Mouse (Mus musculus) midbrain, embryonic 15.5 days (tissue): ENCODE measurements around the gene Aox4. TPM values are rescaled to one million over a fixed set of nuclear protein-coding genes. Genes with fewer than 3 reads are reported as not detected.

Source experiments
- ATAC-seq: fragments of 200-750 bp; cut with Nextera tagmentation; replicated peaks from 2 replicates; pipeline ENCODE4 v1.8.0; 2017; ENCODE audit warnings: moderate TSS enrichment
- H3K27ac ChIP-seq: fragments of 300-500 bp; sonication (generic); 2 replicates; pipeline ENCODE4 v1.5.1; 2015; ENCODE audit warnings: mild to moderate bottlenecking, inconsistent platforms
- H3K27me3 ChIP-seq: fragments of 300-500 bp; sonication (generic); replicated peaks from 2 replicates; pipeline ENCODE4 v1.6.1; 2015; ENCODE audit warnings: inconsistent platforms
- H3K36me3 ChIP-seq: fragments of 300-500 bp; sonication (generic); replicated peaks from 2 replicates; pipeline ENCODE4 v1.6.1; 2015; ENCODE audit warnings: inconsistent platforms
- H3K4me1 ChIP-seq: fragments of 300-500 bp; sonication (generic); 2 replicates; pipeline ENCODE4 v1.6.1; 2015; ENCODE audit warnings: inconsistent platforms
- H3K4me2 ChIP-seq: fragments of 300-500 bp; sonication (generic); 2 replicates; pipeline ENCODE4 v1.6.1; 2015; ENCODE audit warnings: inconsistent platforms, mild to moderate bottlenecking, moderate library complexity
- H3K4me3 ChIP-seq: fragments of 300-500 bp; sonication (generic); 2 replicates; pipeline ENCODE4 v1.5.1; 2015; ENCODE audit warnings: mild to moderate bottlenecking, inconsistent platforms
- H3K9ac ChIP-seq: fragments of 300-500 bp; sonication (generic); 2 replicates; pipeline ENCODE4 v1.6.1; 2015; ENCODE audit warnings: mild to moderate bottlenecking, inconsistent platforms
- H3K9me3 ChIP-seq: fragments of 300-500 bp; sonication (generic); 2 replicates; pipeline ENCODE4 v1.6.1; 2016; ENCODE audit warnings: inconsistent platforms
- WGBS: fragments of 180-500 bp; shearing (Covaris S2); methylation state at CpG from one replicate; pipeline ENCODE4 v1.1.7; 2015; ENCODE audit warnings: mixed read lengths; 5-methylcytosine and 5-hydroxymethylcytosine counted together
- polyA plus RNA-seq: library from polyadenylated mRNA; unstranded; fragments of >200 nt; fragmentation: Nextera tagmentation; extraction: Ambion mirVana; gene quantifications from 2 replicates; pipeline ENCODE4 v1.2.1, GENCODE M21; 2015

The Aox4 gene
- polyA plus RNA-seq, 1 experiment from 2014 or later: 0.34 TPM

DNA sequence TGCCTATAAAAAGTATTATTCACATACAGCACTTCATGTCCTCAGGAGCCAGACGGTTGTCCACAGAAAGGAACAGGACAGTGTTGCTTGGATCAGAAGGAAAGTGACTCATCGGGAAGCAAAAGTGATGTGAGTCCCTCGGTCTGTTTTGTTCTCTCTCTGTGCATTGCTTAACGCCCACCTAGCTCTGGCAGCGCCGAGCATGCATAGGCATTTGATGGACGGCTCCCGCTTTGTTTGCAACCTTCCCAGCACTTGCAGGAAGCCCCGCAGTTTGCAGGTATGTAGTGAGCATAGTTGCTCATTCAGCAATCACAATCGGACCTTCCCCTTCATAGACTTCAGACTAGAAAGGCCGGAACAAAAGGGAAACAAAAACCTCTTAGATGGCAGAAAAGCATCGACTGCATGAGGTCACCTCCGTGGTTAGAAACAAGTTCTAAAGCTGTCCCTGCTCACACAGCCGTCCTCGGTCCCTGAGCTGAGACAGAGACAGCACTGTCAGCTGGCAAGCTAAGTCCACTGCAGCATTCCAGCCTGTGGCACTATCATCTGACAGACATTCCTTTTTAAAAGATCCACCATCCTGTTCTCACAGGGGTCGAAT, 79.8 kb downstream of the Aox4 start:
- no peak overlapping the region for H3K4me2 ChIP-seq
- no peaks in the 10 kb centered on the region for H3K36me3 ChIP-seq
- no peak overlapping the region for H3K27ac ChIP-seq
- no peak overlapping the region for H3K4me3 ChIP-seq
- H3K9ac ChIP-seq: no peak overlapping the region
- no peaks in the 10 kb centered on the region for H3K4me1 ChIP-seq
- ATAC-seq: no peak
- no peaks in the 10 kb centered on the region for H3K9me3 ChIP-seq
- H3K27me3 ChIP-seq: no peaks in the 10 kb centered on the region
- 32% methylated on average over 16 of the region's 16 CpGs for WGBS

DNA sequence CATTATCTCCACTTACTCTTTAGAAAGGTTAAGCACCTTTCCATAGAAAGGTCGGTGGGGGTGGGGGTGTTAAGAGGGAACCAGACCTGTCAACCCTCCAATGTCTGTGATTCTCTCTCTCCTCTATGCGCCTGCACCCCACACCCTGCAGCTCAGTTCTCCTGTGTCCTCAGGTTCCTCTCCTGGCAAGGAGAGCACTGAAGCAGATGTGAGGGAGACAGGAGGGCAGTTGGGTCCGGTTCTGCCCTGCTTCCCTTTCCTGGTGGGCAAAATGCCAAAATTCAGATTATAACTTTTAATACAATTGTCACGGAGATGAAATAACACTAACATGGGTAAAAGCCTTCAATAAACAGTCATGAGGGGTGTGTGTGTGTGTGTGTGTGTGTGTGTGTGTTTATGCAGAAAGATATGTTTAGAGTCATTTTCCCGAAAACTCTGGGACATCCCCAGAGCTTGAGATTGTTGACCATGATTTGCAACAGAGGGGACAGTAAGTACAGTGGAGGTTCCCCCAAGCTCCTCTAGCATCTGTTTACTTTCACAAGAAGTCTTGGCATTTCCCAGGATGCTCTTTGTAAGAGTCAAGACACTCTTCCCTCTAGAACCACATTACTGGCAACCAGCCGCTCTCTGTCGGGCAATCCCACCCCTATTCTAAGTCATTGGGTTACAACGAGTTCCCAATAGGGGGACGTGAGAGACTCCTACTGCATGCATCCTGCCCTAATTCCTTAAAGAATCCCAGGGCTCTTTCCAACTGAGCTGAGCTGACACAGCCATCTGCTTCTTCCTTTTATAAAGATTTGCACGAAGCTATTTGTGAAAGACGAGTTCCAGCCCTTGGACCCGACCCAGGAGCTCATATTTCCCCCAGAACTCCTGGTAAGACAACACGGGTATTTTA, 81.5 kb downstream of the Aox4 start:
- Histone ChIP-seq H3K9ac (no peak overlapping the region), H3K36me3 (no peaks in the 10 kb centered on the region), H3K27ac (no peak overlapping the region), H3K9me3 (no peaks in the 10 kb centered on the region), H3K4me2 (no peak overlapping the region), H3K27me3 (no peaks in the 10 kb centered on the region), H3K4me3 (no peak overlapping the region), H3K4me1 (no peaks in the 10 kb centered on the region)
- WGBS: 61% methylated on average over 13 of the region's 13 CpGs
- no peak for ATAC-seq

DNA sequence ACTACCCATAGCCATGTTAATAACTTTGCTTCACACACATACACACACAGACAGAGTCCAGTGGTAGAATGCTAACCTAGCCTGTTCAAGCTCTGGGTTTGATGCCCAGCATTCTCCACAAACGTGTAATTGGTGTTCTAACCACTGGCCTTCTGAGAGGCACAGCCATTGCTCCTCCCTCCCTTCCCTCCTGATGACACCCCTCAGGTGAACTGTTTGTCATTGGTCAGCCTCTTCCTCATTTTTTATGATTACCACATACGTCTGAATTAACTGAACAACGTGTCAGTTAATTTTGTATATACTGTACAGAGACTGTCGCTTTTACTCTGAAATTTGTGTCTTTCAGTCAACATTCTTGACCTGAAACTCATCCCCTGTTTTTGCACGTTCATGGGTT, 84.5 kb downstream of the Aox4 start:
- Histone ChIP-seq H3K4me1 (no peaks in the 10 kb centered on the region), H3K4me2 (no peak overlapping the region), H3K9me3 (no peaks in the 10 kb centered on the region), H3K27ac (no peak overlapping the region), H3K9ac (no peak overlapping the region), H3K27me3 (no peaks in the 10 kb centered on the region), H3K36me3 (no peaks in the 10 kb centered on the region), H3K4me3 (no peak overlapping the region)
- no peak for ATAC-seq
- 83% methylated on average over 5 of the region's 5 CpGs for WGBS

DNA sequence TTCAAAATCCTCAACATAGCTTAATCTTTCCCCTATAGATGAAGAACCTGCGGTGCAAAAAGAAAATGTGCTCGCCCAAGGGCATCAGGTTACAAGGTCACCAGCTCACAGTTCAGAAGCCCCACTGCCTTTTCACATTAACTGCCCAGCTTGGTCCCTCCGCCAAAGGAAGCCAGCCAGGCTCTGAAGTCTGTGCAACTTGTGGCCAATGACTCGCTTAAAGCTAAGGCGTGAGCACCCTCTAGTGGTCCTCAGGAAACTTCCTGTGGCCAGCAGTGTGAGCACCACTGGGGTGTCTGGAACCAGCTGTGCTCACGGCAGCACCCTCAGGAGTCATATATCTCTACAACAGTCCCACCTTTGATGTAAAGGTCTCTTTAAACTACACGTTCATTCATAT, 86.1 kb downstream of the Aox4 start:
- Histone ChIP-seq H3K27ac (no peak overlapping the region), H3K4me3 (no peak overlapping the region), H3K4me2 (no peak overlapping the region), H3K27me3 (no peaks in the 10 kb centered on the region), H3K9ac (no peak overlapping the region), H3K9me3 (no peaks in the 10 kb centered on the region), H3K36me3 (no peaks in the 10 kb centered on the region), H3K4me1 (no peaks in the 10 kb centered on the region)
- WGBS: 5% methylated on average over 7 of the region's 7 CpGs
- ATAC-seq: peak; percentile 91

DNA sequence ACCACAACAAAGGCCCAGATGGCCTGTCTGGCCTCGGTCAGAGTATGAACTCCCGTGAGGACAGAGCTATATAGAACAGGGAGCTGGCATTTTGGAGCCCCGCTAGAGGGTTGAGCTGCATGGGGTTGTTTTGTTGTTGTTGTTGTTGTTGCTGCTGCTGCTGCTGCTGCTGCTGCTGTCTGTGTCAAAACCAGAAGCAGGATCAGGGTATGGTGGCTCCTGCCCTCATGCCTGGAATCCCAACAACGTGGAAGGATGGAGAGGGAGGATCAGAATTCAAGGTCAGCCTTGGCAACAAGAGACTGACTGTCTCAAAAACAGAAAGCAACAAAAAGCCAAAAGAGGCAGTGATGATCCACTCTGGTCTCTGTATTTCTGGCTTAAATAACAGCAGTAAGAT, 86.6 kb downstream of the Aox4 start:
- no peak for ATAC-seq
- WGBS: 60% methylated on average over 4 of the region's 4 CpGs
- no peak overlapping the region for H3K4me3 ChIP-seq
- no peak overlapping the region for H3K27ac ChIP-seq
- no peak overlapping the region for H3K9ac ChIP-seq
- H3K4me1 ChIP-seq: no peaks in the 10 kb centered on the region
- H3K27me3 ChIP-seq: no peaks in the 10 kb centered on the region
- H3K4me2 ChIP-seq: no peak overlapping the region
- H3K9me3 ChIP-seq: no peaks in the 10 kb centered on the region
- no peaks in the 10 kb centered on the region for H3K36me3 ChIP-seq

DNA sequence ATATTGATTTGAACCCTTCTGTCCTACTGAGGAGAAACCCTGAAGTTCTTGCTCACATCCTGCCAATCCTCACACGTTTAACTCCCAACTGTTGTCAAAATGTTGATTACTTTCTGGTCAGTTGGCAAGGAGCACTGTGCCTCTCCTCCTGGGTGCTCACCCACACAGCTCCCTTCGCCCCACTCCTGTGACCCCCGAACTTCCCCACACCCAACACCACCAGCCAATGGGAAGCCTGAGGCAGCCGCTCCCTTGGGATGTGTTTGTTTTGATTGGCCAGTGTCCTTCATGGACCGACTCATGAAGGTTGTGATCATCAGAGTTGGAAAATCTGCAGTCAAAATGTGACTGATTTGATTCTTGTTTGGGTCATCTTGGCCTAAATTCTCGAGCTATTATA, 88.2 kb downstream of the Aox4 start:
- no peak for ATAC-seq
- H3K4me1 ChIP-seq: no peaks in the 10 kb centered on the region
- no peaks in the 10 kb centered on the region for H3K9me3 ChIP-seq
- H3K4me2 ChIP-seq: no peak overlapping the region
- no peaks in the 10 kb centered on the region for H3K27me3 ChIP-seq
- 78% methylated on average over 6 of the region's 6 CpGs for WGBS
- H3K9ac ChIP-seq: no peak overlapping the region
- no peak overlapping the region for H3K4me3 ChIP-seq
- no peak overlapping the region for H3K27ac ChIP-seq
- no peaks in the 10 kb centered on the region for H3K36me3 ChIP-seq

DNA sequence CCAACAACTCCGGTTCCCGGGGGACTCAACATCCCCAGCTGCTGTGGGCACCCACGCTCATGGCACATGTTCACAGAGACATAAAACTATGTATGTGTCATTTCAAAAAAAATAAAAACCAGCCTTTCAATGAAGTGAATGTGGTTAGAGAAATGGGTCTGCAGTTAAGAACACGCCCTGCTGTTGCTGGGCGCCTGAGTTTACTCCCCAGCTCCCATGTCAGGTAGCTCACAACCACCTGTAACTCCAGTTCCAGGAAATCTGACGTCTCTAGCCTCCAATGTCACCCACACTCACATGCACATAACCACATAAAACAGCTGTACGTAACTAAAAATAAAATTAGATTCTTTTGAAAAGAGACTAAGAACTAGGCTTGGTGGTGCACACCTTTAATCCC, 90.9 kb downstream of the Aox4 start:
- Histone ChIP-seq H3K4me2 (no peak overlapping the region), H3K9ac (no peak overlapping the region), H3K27ac (no peak overlapping the region), H3K9me3 (no peaks in the 10 kb centered on the region), H3K4me1 (no peaks in the 10 kb centered on the region), H3K4me3 (no peak overlapping the region), H3K36me3 (no peaks in the 10 kb centered on the region), H3K27me3 (no peaks in the 10 kb centered on the region)
- 93% methylated on average over 7 of the region's 7 CpGs for WGBS
- no peak for ATAC-seq

DNA sequence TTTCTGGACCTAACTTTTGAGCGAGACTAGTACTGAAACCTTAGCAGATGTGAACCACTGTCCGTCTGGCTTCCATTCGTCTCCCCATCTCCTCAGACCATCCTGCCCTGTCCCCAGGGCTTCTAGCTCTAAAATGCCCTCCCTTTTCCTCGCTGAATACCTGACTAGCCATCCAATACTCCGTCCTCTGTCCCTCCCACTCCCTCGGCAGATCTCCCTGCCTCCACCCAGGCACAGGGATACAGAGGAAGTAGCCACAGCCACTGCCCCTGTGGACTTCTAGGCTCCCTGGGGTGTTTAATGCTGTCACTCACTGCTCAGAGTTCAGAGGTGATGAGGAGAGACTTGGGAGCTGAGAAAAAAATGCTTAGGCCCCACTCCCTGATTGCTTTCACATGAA, 91.8 kb downstream of the Aox4 start:
- no peak for ATAC-seq
- Histone ChIP-seq H3K9ac (no peak overlapping the region), H3K27me3 (no peaks in the 10 kb centered on the region), H3K4me3 (no peak overlapping the region), H3K27ac (no peak overlapping the region), H3K4me2 (no peak overlapping the region), H3K4me1 (no peaks in the 10 kb centered on the region), H3K9me3 (no peaks in the 10 kb centered on the region), H3K36me3 (no peaks in the 10 kb centered on the region)
- WGBS: 77% methylated on average over 6 of the region's 6 CpGs

DNA sequence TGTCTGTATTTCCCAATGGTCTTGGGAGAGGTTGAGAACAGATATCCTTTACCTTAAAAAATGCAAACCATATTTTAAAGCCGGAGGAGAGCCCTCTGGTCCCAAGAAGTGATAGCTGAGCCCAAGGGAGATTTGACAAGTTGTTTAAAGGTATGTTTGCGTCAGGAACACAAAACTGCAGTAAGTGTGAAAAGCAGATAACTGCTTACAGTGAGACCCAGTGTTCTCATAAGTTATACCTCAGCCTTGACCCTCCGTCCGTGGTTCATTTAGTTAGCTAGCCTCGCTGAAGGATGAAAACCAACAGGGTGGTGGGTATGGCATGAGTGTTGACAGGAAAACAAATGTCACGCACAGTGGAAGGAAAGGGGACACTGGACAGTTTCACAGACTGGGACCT, 92.8 kb downstream of the Aox4 start:
- WGBS: 95% methylated on average over 6 of the region's 6 CpGs
- no peaks in the 10 kb centered on the region for H3K9me3 ChIP-seq
- H3K4me3 ChIP-seq: no peak overlapping the region
- no peaks in the 10 kb centered on the region for H3K4me1 ChIP-seq
- no peak overlapping the region for H3K4me2 ChIP-seq
- no peaks in the 10 kb centered on the region for H3K36me3 ChIP-seq
- H3K9ac ChIP-seq: no peak overlapping the region
- no peak for ATAC-seq
- H3K27ac ChIP-seq: no peak overlapping the region
- no peaks in the 10 kb centered on the region for H3K27me3 ChIP-seq

DNA sequence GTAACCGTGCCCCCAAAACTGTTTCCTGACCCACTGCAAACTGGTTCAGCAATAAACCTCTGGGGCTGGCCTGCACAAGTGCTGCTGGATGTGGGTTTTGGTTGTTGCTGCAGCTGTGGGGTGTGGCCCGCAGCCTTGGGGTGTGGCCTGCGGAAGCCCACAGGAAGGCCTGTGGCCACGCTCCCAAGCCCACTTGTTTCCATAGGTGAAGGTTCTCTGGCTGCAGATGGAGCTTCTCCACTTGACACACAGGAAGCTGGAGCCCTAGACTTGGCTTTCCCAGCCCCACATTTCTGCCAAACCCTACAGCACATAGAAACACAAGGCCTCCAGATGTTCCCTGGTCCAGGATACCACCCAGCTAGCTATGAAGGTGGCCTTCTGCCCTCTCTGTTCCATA, 93.5 kb downstream of the Aox4 start:
- no peak overlapping the region for H3K27ac ChIP-seq
- no peaks in the 10 kb centered on the region for H3K9me3 ChIP-seq
- no peaks in the 10 kb centered on the region for H3K4me1 ChIP-seq
- no peak overlapping the region for H3K9ac ChIP-seq
- H3K4me3 ChIP-seq: no peak overlapping the region
- no peak overlapping the region for H3K4me2 ChIP-seq
- WGBS: 92% methylated on average over 4 of the region's 4 CpGs
- ATAC-seq: no peak
- H3K36me3 ChIP-seq: no peaks in the 10 kb centered on the region
- no peaks in the 10 kb centered on the region for H3K27me3 ChIP-seq

DNA sequence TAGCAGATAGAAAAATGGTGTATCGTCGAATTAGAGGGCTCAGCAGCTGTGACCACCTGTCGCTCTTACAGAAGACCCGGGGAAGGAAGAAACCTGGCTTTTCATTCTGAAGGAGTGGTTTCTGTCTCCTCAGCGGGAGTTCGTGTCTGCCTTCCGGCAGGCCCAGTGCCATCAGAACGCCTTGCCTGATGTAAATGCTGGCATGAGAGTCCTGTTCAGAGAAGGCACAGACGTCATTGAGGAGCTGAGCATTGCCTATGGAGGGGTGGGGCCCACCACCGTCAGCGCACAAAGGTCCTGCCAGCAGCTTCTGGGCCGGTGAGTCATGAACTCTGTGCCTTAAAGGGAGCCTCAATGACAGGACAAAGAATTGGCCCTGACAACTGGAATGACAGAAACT, 94.1 kb downstream of the Aox4 start:
- ATAC-seq: no peak
- Histone ChIP-seq H3K4me3 (no peak overlapping the region), H3K27ac (no peak overlapping the region), H3K36me3 (no peaks in the 10 kb centered on the region), H3K9me3 (no peaks in the 10 kb centered on the region), H3K4me2 (no peak overlapping the region), H3K4me1 (no peaks in the 10 kb centered on the region), H3K9ac (no peak overlapping the region), H3K27me3 (no peaks in the 10 kb centered on the region)
- WGBS: 61% methylated on average over 12 of the region's 12 CpGs

DNA sequence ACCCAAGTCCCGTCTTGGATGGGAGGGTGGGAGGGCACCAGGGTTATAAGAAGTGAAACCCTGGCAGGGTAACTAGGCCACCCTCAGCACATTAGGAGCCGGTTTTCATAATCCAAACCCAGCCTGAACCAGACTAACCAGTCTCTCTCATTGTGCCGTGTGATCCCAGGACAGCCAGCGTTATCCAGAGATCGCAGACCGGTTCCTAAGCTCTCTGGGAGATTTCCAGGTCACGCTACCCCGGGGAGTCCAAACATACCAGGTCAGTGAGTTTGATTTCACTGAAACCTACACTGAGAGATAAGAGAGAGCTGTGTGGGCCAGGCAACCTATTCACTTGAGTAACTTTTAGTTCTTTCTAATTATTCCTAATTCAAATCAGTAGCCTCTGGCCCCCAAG, 97.0 kb downstream of the Aox4 start:
- WGBS: 90% methylated on average over 8 of the region's 8 CpGs
- Histone ChIP-seq H3K27me3 (no peaks in the 10 kb centered on the region), H3K9ac (no peak overlapping the region), H3K9me3 (no peaks in the 10 kb centered on the region), H3K36me3 (no peaks in the 10 kb centered on the region), H3K4me2 (no peak overlapping the region), H3K4me3 (no peak overlapping the region), H3K4me1 (no peaks in the 10 kb centered on the region), H3K27ac (no peak overlapping the region)
- no peak for ATAC-seq

DNA sequence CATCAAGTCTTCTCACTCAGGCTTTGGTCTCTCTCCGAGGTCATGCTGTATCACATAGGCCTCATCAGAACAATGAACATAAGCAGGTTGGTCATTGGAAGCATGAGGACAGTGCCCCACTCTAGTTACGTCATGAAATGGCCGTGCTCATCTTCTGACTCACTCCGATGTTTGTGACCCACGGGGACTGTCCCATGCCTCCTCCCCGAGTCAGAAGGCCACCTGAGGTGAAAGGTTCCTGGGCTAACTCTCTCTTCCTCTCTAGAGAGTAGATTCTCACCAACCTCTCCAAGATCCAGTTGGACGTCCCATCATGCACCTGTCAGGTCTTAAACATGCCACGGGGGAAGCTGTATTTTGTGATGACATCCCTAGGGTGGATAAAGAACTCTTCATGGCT, 98.4 kb downstream of the Aox4 start:
- no peaks in the 10 kb centered on the region for H3K27me3 ChIP-seq
- H3K4me3 ChIP-seq: no peak overlapping the region
- H3K36me3 ChIP-seq: no peaks in the 10 kb centered on the region
- H3K9me3 ChIP-seq: no peaks in the 10 kb centered on the region
- no peak overlapping the region for H3K9ac ChIP-seq
- no peak overlapping the region for H3K4me2 ChIP-seq
- H3K27ac ChIP-seq: no peak overlapping the region
- WGBS: 88% methylated on average over 8 of the region's 8 CpGs
- H3K4me1 ChIP-seq: no peaks in the 10 kb centered on the region
- no peak for ATAC-seq
